Mouse (Mus musculus): ENCODE data around the gene Znhit2. TPM values are rescaled to one million over a fixed set of nuclear protein-coding genes. Genes with fewer than 3 reads are reported as not detected.
A peak's percentile ranks its signal among the peaks of the same experiment; 100 is the strongest.

The Znhit2 gene
- polyA plus RNA-seq, 1 experiment, result 69.6 TPM

DNA sequence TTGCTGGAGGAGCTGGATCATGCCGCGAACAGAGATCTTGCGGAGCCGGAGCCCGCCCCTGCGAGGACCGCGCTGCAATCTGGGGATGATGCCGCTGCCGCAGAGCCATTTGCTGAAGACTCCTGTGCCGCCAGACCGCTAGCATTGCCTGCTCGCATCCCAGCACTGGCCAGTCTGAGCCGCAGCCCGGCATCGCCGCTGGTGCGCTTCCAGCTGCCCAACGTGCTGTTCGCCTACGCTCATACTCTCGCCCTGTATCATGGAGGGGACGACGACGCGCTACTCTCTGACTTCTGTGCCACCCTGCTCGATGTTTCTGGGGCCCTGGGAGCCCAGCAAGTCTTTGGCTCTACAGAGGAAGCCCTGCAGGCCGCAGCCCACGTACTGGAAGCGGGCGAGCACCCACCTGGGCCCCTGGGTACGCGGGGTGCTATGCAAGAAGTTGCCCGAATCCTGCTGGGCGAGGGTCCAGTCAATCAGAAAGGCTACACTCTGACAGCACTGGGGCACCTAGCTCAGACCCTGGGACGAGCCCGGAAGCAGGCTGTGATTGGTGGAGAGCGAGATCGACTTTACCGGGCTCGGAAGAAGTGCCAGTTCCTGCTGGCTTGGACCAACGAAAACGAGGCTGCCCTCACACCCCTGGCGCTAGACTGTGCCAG, 780 bp downstream of the Znhit2 start:
- H3K4me3 ChIP-seq (ENCODE audit: control insufficient read depth, insufficient read depth, low read length), result peak overlapping the region; percentile 72
- DNase-seq, result peak; percentile 69
- peak; percentile 90 for TF ChIP-seq POLR2A (IDR thresholded peaks at IDR 0.05; ENCODE audit: control insufficient read depth, extremely low read depth, insufficient read depth, low read length, poor library complexity)
- peak; percentile 23; the same call in 1 of the 2 replicates for TF ChIP-seq CTCF (IDR thresholded peaks at IDR 0.05; ENCODE audit: borderline replicate concordance, control insufficient read depth, extremely low read depth, insufficient read depth, low read length, poor library complexity)
- H3K27ac ChIP-seq (ENCODE audit: control insufficient read depth, insufficient read depth, low read length), result peak overlapping the region; percentile 83
- under 1% methylated on average over 44 of the region's 44 CpGs for WGBS
- no peaks in the 10 kb centered on the region for H3K36me3 ChIP-seq (ENCODE audit: control insufficient read depth, insufficient read depth, low read length)
- no peaks in the 10 kb centered on the region for H3K27me3 ChIP-seq (ENCODE audit: control insufficient read depth, insufficient read depth, low read length)
- peaks cover 17% of the 10 kb centered on the region for H3K4me1 ChIP-seq (replicated peaks; ENCODE audit: control insufficient read depth, insufficient read depth, low read length)

DNA sequence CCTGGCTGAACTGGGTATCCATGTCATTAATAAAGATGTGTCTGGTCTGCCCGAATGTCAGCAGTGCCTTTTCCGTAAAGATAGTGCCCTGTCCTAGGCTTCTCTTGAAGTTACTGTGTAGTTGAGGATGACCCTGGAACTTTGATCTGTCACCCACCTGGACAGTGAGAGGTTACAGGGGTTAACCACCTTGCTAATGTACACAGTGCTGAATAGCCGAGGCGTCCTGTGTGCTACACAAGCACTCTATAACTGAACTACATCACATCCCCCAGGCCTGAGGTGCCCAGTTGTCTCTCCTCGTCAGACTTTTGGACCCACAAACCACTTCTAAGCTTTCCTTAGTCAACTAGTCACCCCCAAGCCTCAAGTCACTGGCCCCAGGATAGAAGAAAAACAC, 1.4 kb downstream of the Znhit2 start:
- Histone ChIP-seq H3K4me1 (replicated peaks; ENCODE audit: control insufficient read depth, insufficient read depth, low read length) (peaks cover 17% of the 10 kb centered on the region), H3K36me3 (ENCODE audit: control insufficient read depth, insufficient read depth, low read length) (no peaks in the 10 kb centered on the region), H3K4me3 (ENCODE audit: control insufficient read depth, insufficient read depth, low read length) (peak overlapping the region; percentile 72), H3K27ac (ENCODE audit: control insufficient read depth, insufficient read depth, low read length) (peak overlapping the region; percentile 83), H3K27me3 (ENCODE audit: control insufficient read depth, insufficient read depth, low read length) (no peaks in the 10 kb centered on the region)
- WGBS, result 35% methylated on average over 5 of the region's 5 CpGs
- no peak for TF ChIP-seq POLR2A (IDR thresholded peaks at IDR 0.05; ENCODE audit: control insufficient read depth, extremely low read depth, insufficient read depth, low read length, poor library complexity)
- no peak for TF ChIP-seq CTCF (IDR thresholded peaks at IDR 0.05; ENCODE audit: borderline replicate concordance, control insufficient read depth, extremely low read depth, insufficient read depth, low read length, poor library complexity)
- DNase-seq, result no peak

DNA sequence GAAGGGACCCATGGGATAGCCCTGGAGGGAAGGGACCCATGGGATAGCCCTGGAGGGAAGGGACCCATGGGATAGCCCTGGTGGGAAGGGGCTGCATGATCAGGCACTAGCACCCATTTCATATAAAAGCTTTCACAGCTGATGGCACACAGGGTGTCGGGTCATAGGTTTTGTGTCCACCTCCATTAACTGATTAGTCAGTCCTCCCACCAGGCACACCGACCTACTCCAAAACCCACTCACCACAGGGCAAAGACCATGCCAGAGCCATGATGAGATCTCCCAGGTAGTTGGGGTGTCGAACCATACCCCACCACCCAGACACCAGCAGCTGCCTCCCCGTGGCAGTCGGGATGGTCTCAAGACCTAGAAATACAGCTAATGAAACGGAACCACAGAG, 2.1 kb downstream of the Znhit2 start:
- Histone ChIP-seq H3K4me3 (ENCODE audit: control insufficient read depth, insufficient read depth, low read length) (no peak overlapping the region), H3K27ac (ENCODE audit: control insufficient read depth, insufficient read depth, low read length) (no peak overlapping the region), H3K4me1 (replicated peaks; ENCODE audit: control insufficient read depth, insufficient read depth, low read length) (peaks cover 22% of the 10 kb centered on the region), H3K36me3 (ENCODE audit: control insufficient read depth, insufficient read depth, low read length) (no peaks in the 10 kb centered on the region), H3K27me3 (ENCODE audit: control insufficient read depth, insufficient read depth, low read length) (no peaks in the 10 kb centered on the region)
- no peak for TF ChIP-seq POLR2A (IDR thresholded peaks at IDR 0.05; ENCODE audit: control insufficient read depth, extremely low read depth, insufficient read depth, low read length, poor library complexity)
- DNase-seq, result no peak
- 97% methylated on average over 6 of the region's 6 CpGs for WGBS

DNA sequence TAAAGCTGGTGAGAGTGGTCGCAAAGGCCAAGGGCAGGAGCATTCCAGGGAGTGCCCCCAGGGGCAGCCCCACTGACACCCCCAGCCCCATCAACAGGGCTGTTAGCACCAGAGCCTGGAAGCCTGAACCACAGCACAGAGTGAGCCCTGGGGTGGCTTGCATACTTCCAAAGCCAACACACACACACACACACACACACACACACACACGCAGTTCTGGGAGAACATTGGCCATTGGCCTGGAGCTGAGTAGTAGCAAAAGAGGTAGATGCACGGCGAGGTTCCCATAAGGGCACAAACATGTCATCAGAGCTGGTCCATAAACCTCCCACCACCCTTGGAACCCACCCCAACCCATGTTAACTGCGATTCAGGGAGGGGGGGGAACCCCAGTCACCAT, 5.6 kb downstream of the Znhit2 start:
- no peaks in the 10 kb centered on the region for H3K27me3 ChIP-seq (ENCODE audit: control insufficient read depth, insufficient read depth, low read length)
- H3K4me3 ChIP-seq (ENCODE audit: control insufficient read depth, insufficient read depth, low read length), result no peak overlapping the region
- no peaks in the 10 kb centered on the region for H3K36me3 ChIP-seq (ENCODE audit: control insufficient read depth, insufficient read depth, low read length)
- no peak for TF ChIP-seq CTCF (IDR thresholded peaks at IDR 0.05; ENCODE audit: borderline replicate concordance, control insufficient read depth, extremely low read depth, insufficient read depth, low read length, poor library complexity)
- no peak for TF ChIP-seq POLR2A (IDR thresholded peaks at IDR 0.05; ENCODE audit: control insufficient read depth, extremely low read depth, insufficient read depth, low read length, poor library complexity)
- no peak overlapping the region for H3K27ac ChIP-seq (ENCODE audit: control insufficient read depth, insufficient read depth, low read length)
- 42% methylated on average over 5 of the region's 5 CpGs for WGBS
- no peak for DNase-seq
- peaks cover 34% of the 10 kb centered on the region for H3K4me1 ChIP-seq (replicated peaks; ENCODE audit: control insufficient read depth, insufficient read depth, low read length)

DNA sequence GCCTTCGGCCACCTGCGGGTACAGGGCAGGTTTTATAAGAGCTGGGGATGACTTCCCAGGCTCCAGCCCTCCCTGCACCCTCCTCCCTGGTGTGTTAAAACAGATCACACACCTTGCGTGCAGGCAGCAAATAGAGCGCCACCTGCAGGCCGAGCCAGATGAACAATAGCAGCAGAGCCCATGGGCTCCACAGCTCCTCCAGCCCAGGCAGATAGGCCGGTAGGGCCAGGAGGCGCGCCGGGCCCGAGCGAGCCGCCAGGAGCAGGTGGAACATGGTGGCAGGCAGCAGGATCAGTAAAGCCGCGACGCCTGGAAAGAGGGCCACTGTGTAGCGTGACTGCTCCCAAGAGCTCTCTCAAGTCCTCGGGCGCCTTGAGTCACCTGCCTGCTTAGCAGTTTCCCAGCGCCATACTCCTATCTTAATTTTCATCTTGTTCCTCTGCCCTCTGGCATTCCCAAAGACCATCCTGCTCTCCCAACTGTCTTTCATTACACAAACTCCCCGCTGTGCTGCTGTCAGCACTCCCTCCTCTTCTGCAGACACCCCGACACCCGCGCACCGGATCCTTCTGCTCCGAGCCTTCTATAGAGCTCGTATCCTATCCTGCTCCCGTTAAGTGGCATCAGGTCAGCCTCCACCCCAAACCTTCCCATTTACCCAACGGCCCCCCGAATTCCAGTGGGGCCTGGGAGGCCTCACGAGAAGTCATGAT, 6.2 kb downstream of the Znhit2 start:
- 1% methylated on average over 30 of the region's 30 CpGs for WGBS
- H3K4me1 ChIP-seq (replicated peaks; ENCODE audit: control insufficient read depth, insufficient read depth, low read length), result peaks cover 35% of the 10 kb centered on the region
- H3K27ac ChIP-seq (ENCODE audit: control insufficient read depth, insufficient read depth, low read length), result peak overlapping the region; percentile 2; the same call in 1 of the 2 replicates
- peak; percentile 93 for TF ChIP-seq CTCF (IDR thresholded peaks at IDR 0.05; ENCODE audit: borderline replicate concordance, control insufficient read depth, extremely low read depth, insufficient read depth, low read length, poor library complexity)
- no peak for TF ChIP-seq POLR2A (IDR thresholded peaks at IDR 0.05; ENCODE audit: control insufficient read depth, extremely low read depth, insufficient read depth, low read length, poor library complexity)
- no peaks in the 10 kb centered on the region for H3K36me3 ChIP-seq (ENCODE audit: control insufficient read depth, insufficient read depth, low read length)
- peak overlapping the region; percentile 51 for H3K4me3 ChIP-seq (ENCODE audit: control insufficient read depth, insufficient read depth, low read length)
- peak; percentile 84 for DNase-seq
- no peaks in the 10 kb centered on the region for H3K27me3 ChIP-seq (ENCODE audit: control insufficient read depth, insufficient read depth, low read length)

DNA sequence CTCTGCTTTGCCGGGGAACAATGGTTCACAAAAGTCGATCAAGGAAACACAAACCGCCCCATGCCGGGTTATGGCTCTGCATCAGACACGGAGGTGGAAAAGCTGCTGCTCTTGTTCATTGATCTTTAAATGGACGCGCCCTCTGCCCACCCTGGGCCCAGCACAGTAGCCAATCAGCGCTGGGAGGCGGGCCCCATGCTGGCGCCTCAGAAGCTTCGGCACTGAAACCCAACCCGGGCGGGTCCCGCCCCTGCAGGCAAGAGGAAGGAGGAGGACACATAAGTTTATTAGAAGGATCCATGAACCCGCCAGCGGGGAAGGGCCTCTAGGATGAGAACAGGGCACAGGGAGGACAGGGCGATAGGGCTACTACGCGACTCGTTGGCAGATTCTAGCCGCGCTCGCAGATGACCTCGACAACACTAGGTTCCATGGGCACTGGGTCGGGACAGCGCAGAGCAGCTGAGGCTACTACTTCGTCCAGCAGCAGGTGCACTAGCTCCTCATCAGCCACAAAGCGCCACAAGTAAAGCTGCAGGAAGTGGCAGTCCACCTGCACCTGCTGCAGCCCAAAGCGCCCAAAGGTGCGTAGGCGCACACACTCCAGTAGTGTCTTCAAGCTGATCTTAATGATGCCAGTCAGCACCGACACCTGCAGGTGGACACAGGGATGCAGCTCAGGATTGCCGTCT, 6.9 kb downstream of the Znhit2 start, which contains the start of gene Tm7sf2:
Gene Tm7sf2, minus strand, starts transcription at position 650 of the 692 bp plus-strand sequence.
- TF ChIP-seq POLR2A (IDR thresholded peaks at IDR 0.05; ENCODE audit: control insufficient read depth, extremely low read depth, insufficient read depth, low read length, poor library complexity) (no peak), CTCF (IDR thresholded peaks at IDR 0.05; ENCODE audit: borderline replicate concordance, control insufficient read depth, extremely low read depth, insufficient read depth, low read length, poor library complexity) (no peak)
- Histone ChIP-seq H3K36me3 (ENCODE audit: control insufficient read depth, insufficient read depth, low read length) (no peaks in the 10 kb centered on the region), H3K27ac (ENCODE audit: control insufficient read depth, insufficient read depth, low read length) (peak within 1 kb of the TSS; percentile 2; the same call in 1 of the 2 replicates), H3K4me1 (replicated peaks; ENCODE audit: control insufficient read depth, insufficient read depth, low read length) (peaks cover 28% of the 10 kb centered on the region), H3K4me3 (ENCODE audit: control insufficient read depth, insufficient read depth, low read length) (peak within 1 kb of the TSS; percentile 51), H3K27me3 (ENCODE audit: control insufficient read depth, insufficient read depth, low read length) (no peaks in the 10 kb centered on the region)
- DNase-seq, result peak; percentile 86
- 10% methylated on average over 33 of the region's 33 CpGs for WGBS
